Mouse (Mus musculus): ENCODE data around the gene Saa3.

DNA sequence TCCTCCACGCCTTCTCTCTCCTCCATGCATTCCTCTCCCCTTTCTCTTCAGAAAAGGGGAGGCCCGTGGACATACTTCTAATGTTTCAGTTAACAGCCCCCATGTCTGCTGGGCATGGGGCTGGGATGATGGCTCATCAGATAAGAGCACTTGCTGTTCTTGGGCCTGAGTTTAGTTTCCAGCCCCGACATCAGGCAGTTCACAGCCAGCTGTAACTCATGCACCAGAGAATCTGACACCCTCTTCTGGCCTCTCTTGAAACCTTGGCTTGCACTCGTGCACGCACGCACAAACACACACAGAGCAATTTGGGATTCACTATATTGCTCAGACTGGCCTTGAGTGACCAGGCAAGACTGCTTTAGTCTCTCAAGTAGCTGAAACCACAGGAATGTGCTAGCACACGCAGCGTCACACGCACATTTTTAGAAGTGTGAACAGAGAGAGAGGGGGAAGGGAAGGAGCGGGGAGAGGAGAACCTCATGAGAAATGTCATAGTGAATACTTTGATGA lies 43.3 kb downstream of the Saa3 start, which contains the start of gene Tph1:
- TF ChIP-seq CTCF (IDR thresholded peaks at IDR 0.05; ENCODE audit: low read depth, low read length) (no peak), POLR2A (IDR thresholded peaks at IDR 0.05; ENCODE audit: extremely low read depth, insufficient read depth, low read length) (no peak)
